Mouse (Mus musculus): ENCODE data around the gene Kbtbd12.

Kbtbd12 gene

GRCm38 (mm10) chr6:88549137-88549814 is 88.5 kb downstream of the Kbtbd12 start:
- DNase-seq (ENCODE audit: low read depth, low spot score): peak; percentile 56

- DNase-seq (ENCODE audit: low read depth, low spot score): no peak
Observed at GRCm38 (mm10) chr6:88548405-88549049, 89.2 kb downstream of the Kbtbd12 start.

GRCm38 (mm10) chr6:88545397-88545790 is 92.4 kb downstream of the Kbtbd12 start:
- DNase-seq (ENCODE audit: low read depth, low spot score): no peak

GRCm38 (mm10) chr6:88544644-88545396 is 92.9 kb downstream of the Kbtbd12 start:
- no peak for DNase-seq (ENCODE audit: low read depth, low spot score)

GRCm38 (mm10) chr6:88544241-88544640 is 93.5 kb downstream of the Kbtbd12 start:
- DNase-seq (ENCODE audit: low read depth, low spot score): no peak

GRCm38 (mm10) chr6:88540093-88540755 is 97.5 kb downstream of the Kbtbd12 start:
- DNase-seq (ENCODE audit: low read depth, low spot score): no peak

- DNase-seq (ENCODE audit: low read depth, low spot score): no peak
Observed at GRCm38 (mm10) chr6:88530306-88530705, 107.4 kb downstream of the Kbtbd12 start.

- no peak for DNase-seq (ENCODE audit: low read depth, low spot score)
Observed at GRCm38 (mm10) chr6:88524056-88524455, 113.7 kb downstream of the Kbtbd12 start.

GRCm38 (mm10) chr6:88523451-88523850 is 114.3 kb downstream of the Kbtbd12 start:
- DNase-seq (ENCODE audit: low read depth, low spot score): no peak

GRCm38 (mm10) chr6:88523043-88523442 is 114.7 kb downstream of the Kbtbd12 start:
- no peak for DNase-seq (ENCODE audit: low read depth, low spot score)

GRCm38 (mm10) chr6:88522606-88523005 is 115.1 kb downstream of the Kbtbd12 start:
- DNase-seq (ENCODE audit: low read depth, low spot score): no peak

GRCm38 (mm10) chr6:88521821-88522220 is 115.9 kb downstream of the Kbtbd12 start:
- DNase-seq (ENCODE audit: low read depth, low spot score): no peak

- DNase-seq (ENCODE audit: low read depth, low spot score): peak; percentile 97
Observed at GRCm38 (mm10) chr6:88518404-88519263, 119.1 kb downstream of the Kbtbd12 start, which contains the start of gene Sec61a1. Sec61a1 (minus strand) TSS chr6:88518905.

- peak; percentile 29 for DNase-seq (ENCODE audit: low read depth, low spot score)
Observed at GRCm38 (mm10) chr6:88517701-88518403, 119.9 kb downstream of the Kbtbd12 start.

GRCm38 (mm10) chr6:88516667-88517066 is 121.1 kb downstream of the Kbtbd12 start:
- DNase-seq (ENCODE audit: low read depth, low spot score): no peak

- DNase-seq (ENCODE audit: low read depth, low spot score): no peak
Observed at GRCm38 (mm10) chr6:88515971-88516370, 121.8 kb downstream of the Kbtbd12 start.

GRCm38 (mm10) chr6:88514546-88514945 is 123.2 kb downstream of the Kbtbd12 start:
- DNase-seq (ENCODE audit: low read depth, low spot score): no peak

- no peak for DNase-seq (ENCODE audit: low read depth, low spot score)
Observed at GRCm38 (mm10) chr6:88513984-88514383, 123.8 kb downstream of the Kbtbd12 start.

GRCm38 (mm10) chr6:88503044-88503443 is 134.7 kb downstream of the Kbtbd12 start:
- no peak for DNase-seq (ENCODE audit: low read depth, low spot score)
